Mouse (Mus musculus) cerebellum, adult 9-11 months (tissue): ENCODE results near the gene Lmntd1.

Source experiments
- DNase-seq: peaks from one replicate; pipeline ENCODE4 v3.0.0; 2022

Lmntd1 gene

GRCm38 (mm10) chr6:145604126-145604525 is 10.0 kb downstream of the Lmntd1 start:
- no peak for DNase-seq

GRCm38 (mm10) chr6:145598794-145599555 is 15.1 kb downstream of the Lmntd1 start:
- DNase-seq = peak; percentile 72

- no peak for DNase-seq
These were observed 18.2 kb downstream of the Lmntd1 start for GRCm38 (mm10) chr6:145595905-145596304.

- no peak for DNase-seq
These were observed 20.1 kb downstream of the Lmntd1 start for GRCm38 (mm10) chr6:145593991-145594390.

- no peak for DNase-seq
These were observed 21.6 kb downstream of the Lmntd1 start for GRCm38 (mm10) chr6:145592531-145592998.

- no peak for DNase-seq
These were observed 22.1 kb downstream of the Lmntd1 start for GRCm38 (mm10) chr6:145592036-145592435.

- DNase-seq = no peak
These were observed 22.5 kb downstream of the Lmntd1 start for GRCm38 (mm10) chr6:145591578-145591977.

GRCm38 (mm10) chr6:145590501-145591293 is 23.4 kb downstream of the Lmntd1 start:
- no peak for DNase-seq

GRCm38 (mm10) chr6:145585052-145585973 is 28.8 kb downstream of the Lmntd1 start:
- no peak for DNase-seq

- no peak for DNase-seq
These were observed 32.6 kb downstream of the Lmntd1 start for GRCm38 (mm10) chr6:145581366-145582170.

GRCm38 (mm10) chr6:145579761-145580160 is 34.4 kb downstream of the Lmntd1 start:
- no peak for DNase-seq

GRCm38 (mm10) chr6:145578457-145579185 is 35.5 kb downstream of the Lmntd1 start:
- no peak for DNase-seq

- DNase-seq = no peak
These were observed 37.4 kb downstream of the Lmntd1 start for GRCm38 (mm10) chr6:145576762-145577161.

- peak; percentile 86 for DNase-seq
These were observed 40.7 kb downstream of the Lmntd1 start for GRCm38 (mm10) chr6:145573250-145574013.

GRCm38 (mm10) chr6:145568701-145569100 is 45.4 kb downstream of the Lmntd1 start:
- no peak for DNase-seq

- DNase-seq = peak; percentile 62
These were observed 46.3 kb downstream of the Lmntd1 start for GRCm38 (mm10) chr6:145567832-145568231.

GRCm38 (mm10) chr6:145567296-145567695 is 46.8 kb downstream of the Lmntd1 start:
- DNase-seq = no peak

GRCm38 (mm10) chr6:145565663-145566062 is 48.5 kb downstream of the Lmntd1 start:
- DNase-seq = no peak

GRCm38 (mm10) chr6:145564671-145565070 is 49.4 kb downstream of the Lmntd1 start:
- DNase-seq = no peak
